Mouse (Mus musculus) adrenal gland, postnatal 0 days (tissue): ENCODE data around the gene Zfp451. TPM values are rescaled to one million over a fixed set of nuclear protein-coding genes. Genes with fewer than 3 reads are reported as not detected.

Experiments
- polyA plus RNA-seq: library from polyadenylated mRNA; unstranded; fragments of >200 nt; fragmentation: Nextera tagmentation; extraction: Ambion mirVana; gene quantifications from 2 replicates; pipeline ENCODE4 v1.2.1, GENCODE M21; 2015

Gene Zfp451
- 10.7 and 16.0 TPM in 2 replicates for polyA plus RNA-seq

DNA sequence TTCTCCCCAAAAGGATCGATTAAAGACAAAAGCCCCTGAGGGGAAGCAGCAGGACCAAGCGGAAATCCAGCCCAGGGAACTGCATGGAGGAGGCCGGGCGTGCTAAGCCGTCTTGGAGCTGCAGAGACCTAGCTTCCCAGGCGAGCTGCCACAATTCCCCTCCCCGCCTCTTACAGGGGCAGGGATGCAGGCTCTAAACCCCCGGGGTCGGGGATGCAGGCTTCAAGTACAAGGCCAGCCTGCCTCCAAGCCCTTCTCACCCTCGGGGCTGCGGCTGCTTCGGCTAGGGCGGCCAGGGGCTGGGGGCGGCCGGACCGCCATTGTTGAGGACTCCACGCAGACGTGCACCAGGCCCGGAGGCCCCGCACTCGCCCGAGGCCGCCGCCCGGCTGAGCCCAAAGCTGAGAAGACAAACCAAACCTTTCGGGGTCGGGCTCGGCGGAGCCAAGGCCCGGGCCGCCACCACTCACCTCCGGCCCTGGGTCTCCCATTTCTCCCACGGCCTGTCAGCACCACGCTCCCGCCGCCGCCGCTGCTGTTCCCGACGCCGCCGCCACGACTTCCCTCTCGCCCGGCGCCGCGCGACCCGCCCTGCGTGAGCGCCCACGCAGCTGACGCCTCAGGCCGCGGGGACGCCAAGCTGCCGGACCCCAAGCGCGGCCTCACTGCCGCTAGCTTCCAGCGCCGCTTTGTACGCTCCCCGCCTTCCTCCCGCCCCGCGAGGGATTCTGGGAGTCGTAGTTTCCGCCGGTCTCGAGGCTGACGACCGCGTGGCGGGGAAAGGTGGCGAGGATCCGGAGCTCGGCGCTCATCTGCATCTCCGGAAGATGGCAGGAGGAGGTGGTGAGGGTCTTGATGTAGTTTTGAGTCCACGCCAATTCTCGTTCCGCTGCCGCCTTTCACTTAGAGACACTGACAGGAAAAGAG is at the start of gene Zfp451:
TSS of gene Zfp451 (minus strand) at position 728 of the 927 bp plus-strand sequence.

DNA sequence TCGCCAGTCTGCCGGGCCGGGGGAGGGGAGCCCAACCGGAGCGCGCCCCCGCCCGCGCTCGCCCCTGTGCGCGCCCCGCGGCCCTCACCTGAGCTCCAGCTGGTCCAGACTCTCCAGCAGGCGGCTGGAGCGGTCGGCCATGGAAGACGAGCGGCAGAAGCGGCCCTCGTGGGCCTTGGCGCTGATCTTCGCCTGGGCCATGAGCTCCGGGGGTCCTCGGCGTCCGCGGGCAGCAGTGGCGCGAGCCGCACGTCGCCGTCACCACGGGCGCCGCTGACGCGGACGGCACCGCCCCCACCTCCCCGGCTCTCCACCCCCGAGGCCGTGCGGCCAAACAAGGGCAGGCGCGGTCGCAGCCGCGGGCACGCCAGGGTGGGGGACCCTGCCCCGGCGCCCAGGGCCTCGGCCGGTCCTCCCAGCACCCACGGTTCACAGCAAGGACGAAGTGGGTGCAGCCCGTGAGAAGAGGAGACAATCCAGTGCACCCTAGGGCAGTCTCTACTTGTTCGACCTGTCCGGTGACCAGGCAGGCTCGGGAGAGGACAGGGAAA is 56.8 kb downstream of the Zfp451 start, which contains the start of gene Bag2:
TSS of gene Bag2 (minus strand) at position 305 of the 551 bp plus-strand sequence.

GRCm38 (mm10) chr1:33719733-33720225 is 94.6 kb downstream of the Zfp451 start, which contains the start of gene Rab23:
Gene Rab23, plus strand, starts transcription at chr1:33719887.

Other genes with a start within 250 kb of the Zfp451 start
- 15.5 and 18.6 TPM in 2 replicates for gene Prim2, start 144.8 kb downstream of the Zfp451 start, polyA plus RNA-seq
- gene Rab23, start 94.7 kb downstream of the Zfp451 start, polyA plus RNA-seq: 11.1 and 13.6 TPM in 2 replicates
- 19.4 and 25.6 TPM in 2 replicates for gene Bag2, start 56.8 kb downstream of the Zfp451 start, polyA plus RNA-seq
- gene Bend6, start 93.2 kb upstream of the Zfp451 start, polyA plus RNA-seq: 0.79 and 1.6 TPM in 2 replicates
- 21.9 and 23.0 TPM in 2 replicates for gene Dst, start 93.6 kb upstream of the Zfp451 start, polyA plus RNA-seq